Comparison of ENCODE assay signal across 8 mouse cellular contexts in the genomic region with DNA sequence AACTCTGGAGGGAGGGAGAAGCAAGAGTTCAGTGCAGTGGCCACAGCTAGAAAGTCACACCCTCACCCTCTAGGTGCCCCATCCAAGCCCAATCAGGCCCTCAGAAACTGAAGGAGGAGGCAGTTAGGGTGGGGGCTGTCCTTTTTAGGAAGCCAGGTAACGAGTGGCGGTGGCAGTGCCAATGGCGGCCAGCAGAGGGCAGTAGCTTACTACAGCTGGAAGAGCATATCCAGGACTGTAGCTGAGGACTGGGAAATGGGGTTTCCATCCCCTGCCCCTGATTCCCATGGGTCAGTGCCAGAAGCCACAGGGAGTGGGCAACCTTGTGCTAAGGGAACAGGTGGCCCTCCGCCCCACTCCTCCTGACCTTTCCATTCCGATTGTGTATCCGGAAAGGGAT. TPM values are rescaled to one million over a fixed set of nuclear protein-coding genes. Genes with fewer than 3 reads are reported as not detected.
A peak's percentile ranks its signal among the peaks of the same experiment; 100 is the strongest.
DNase-seq lines count a peak whose midpoint lies in the region; ATAC-seq and TF ChIP-seq lines count a peak whose summit lies in the region.

No protein-coding gene starts in this region.

- no peak overlapping the region for H3K9ac ChIP-seq in MEL (ENCODE audit: control insufficient read depth, low read depth, low read length, poor library complexity, severe bottlenecking)
- no peak overlapping the region for H3K9ac ChIP-seq in forebrain, embryonic 16.5 days (replicated peaks; ENCODE audit: low read depth, low read length)
- H3K9ac ChIP-seq in lung, postnatal 0 days (replicated peaks; ENCODE audit: low read depth): no peak overlapping the region

- TF ChIP-seq POLR2A in MEL (IDR thresholded peaks at IDR 0.05; ENCODE audit: control insufficient read depth in 1 of 2, insufficient read depth in 1 of 2, low read depth in 1 of 2, low read length in 2 of 2, poor library complexity in 1 of 2): no peak

- no peak overlapping the region for H3K4me2 ChIP-seq in forebrain, embryonic 16.5 days (ENCODE audit: low read length)
- no peak overlapping the region for H3K4me2 ChIP-seq in lung, postnatal 0 days (replicated peaks; ENCODE audit: low read depth, low read length)

- peak; percentile 87 for DNase-seq in MEL (ENCODE audit: low read depth, low spot score)
- peak; percentile 79 for DNase-seq in cerebellum, adult 11 months
- peak; percentile 69 to 86 for DNase-seq in layer of hippocampus, adult 8-10 months (ENCODE audit: low spot score in 2 of 2)
- peak; percentile 84 for DNase-seq in lung, postnatal 0 days (ENCODE audit: low spot score)
- DNase-seq in ovary, postnatal 14 days (ENCODE audit: low spot score): peak; percentile 93
- peak; percentile 84 to 94 for DNase-seq in thymus, postnatal 10 days (ENCODE audit: low spot score in 2 of 2)

- peak; percentile 79 for TF ChIP-seq RAD21 in MEL (IDR thresholded peaks at IDR 0.05; ENCODE audit: low read depth, low read length)

- H3K27ac ChIP-seq in MEL (ENCODE audit: control insufficient read depth, low read depth, low read length): no peak overlapping the region
- no peak overlapping the region for H3K27ac ChIP-seq in forebrain, embryonic 16.5 days (ENCODE audit: low read length)
- no peak overlapping the region for H3K27ac ChIP-seq in lung, postnatal 0 days (ENCODE audit: low read length)

- 15% methylated on average over 6 of the region's 6 CpGs for WGBS in forebrain, embryonic 16.5 days
- 15% methylated on average over 6 of the region's 6 CpGs for WGBS in lung, postnatal 0 days

- ATAC-seq in forebrain, embryonic 16.5 days: peak; percentile 55; the same call in 1 of the 2 replicates
- ATAC-seq in hematopoietic stem cell, adult 5-6 weeks (replicated peaks in 1 of 2; ENCODE audit: insufficient read depth in 1 of 2, low FRiP score in 2 of 2, low TSS enrichment in 1 of 2, low read depth in 1 of 2, poor library complexity in 2 of 2, severe bottlenecking in 2 of 2): peak; percentile 61 to 76
- ATAC-seq in lung, postnatal 0 days: peak; percentile 70

- H3K4me3 ChIP-seq in MEL (ENCODE audit: control insufficient read depth in 1 of 2, insufficient read depth in 1 of 2, low read depth in 2 of 2, low read length in 2 of 2): no peak overlapping the region
- H3K4me3 ChIP-seq in forebrain, embryonic 16.5 days (replicated peaks; ENCODE audit: low read length): no peak overlapping the region
- no peak overlapping the region for H3K4me3 ChIP-seq in lung, postnatal 0 days (ENCODE audit: low read depth, low read length)

- no peaks in the 10 kb centered on the region for H3K4me1 ChIP-seq in MEL (ENCODE audit: control insufficient read depth in 1 of 2, insufficient read depth in 2 of 2, low read length in 2 of 2)
- no peaks in the 10 kb centered on the region for H3K4me1 ChIP-seq in forebrain, embryonic 16.5 days (replicated peaks; ENCODE audit: control insufficient read depth, insufficient read depth, low read length)
- no peaks in the 10 kb centered on the region for H3K4me1 ChIP-seq in lung, postnatal 0 days (ENCODE audit: insufficient read depth, low read depth, low read length)

- H3K9me3 ChIP-seq in MEL (replicated peaks; ENCODE audit: insufficient read depth, low read length): no peaks in the 10 kb centered on the region
- H3K9me3 ChIP-seq in forebrain, embryonic 16.5 days (ENCODE audit: control insufficient read depth, low read length): no peaks in the 10 kb centered on the region
- H3K9me3 ChIP-seq in lung, postnatal 0 days (ENCODE audit: low read length): no peaks in the 10 kb centered on the region

- no peaks in the 10 kb centered on the region for H3K79me2 ChIP-seq in MEL (ENCODE audit: control insufficient read depth, insufficient read depth, low read length, poor library complexity)

- TF ChIP-seq CTCF in MEL (IDR thresholded peaks at IDR 0.05 in 2 of 3, conservative IDR thresholded peaks at IDR 0.05 in 1 of 3; ENCODE audit: control insufficient read depth in 1 of 3, insufficient read depth in 1 of 3, low read depth in 2 of 3, low read length in 3 of 3, poor library complexity in 1 of 3, severe bottlenecking in 1 of 3): peak; percentile 94 to 99 (median 96)
- TF ChIP-seq CTCF in lung, postnatal 0 days (IDR thresholded peaks at IDR 0.05): peak; percentile 98

- no peaks in the 10 kb centered on the region for H3K27me3 ChIP-seq in MEL (ENCODE audit: control insufficient read depth in 1 of 2, insufficient read depth in 2 of 2, low read length in 2 of 2)
- H3K27me3 ChIP-seq in forebrain, embryonic 16.5 days (replicated peaks; ENCODE audit: control insufficient read depth, insufficient read depth, low read length): no peaks in the 10 kb centered on the region
- H3K27me3 ChIP-seq in lung, postnatal 0 days (replicated peaks; ENCODE audit: insufficient read depth, low read length): no peaks in the 10 kb centered on the region

- no peaks in the 10 kb centered on the region for H3K36me3 ChIP-seq in MEL (ENCODE audit: control insufficient read depth in 1 of 2, insufficient read depth in 2 of 2, low read length in 2 of 2)
- peaks cover 24% of the 10 kb centered on the region for H3K36me3 ChIP-seq in forebrain, embryonic 16.5 days (ENCODE audit: control insufficient read depth, insufficient read depth)
- H3K36me3 ChIP-seq in lung, postnatal 0 days (ENCODE audit: insufficient read depth, low read length): peaks cover 11% of the 10 kb centered on the region; the same call in 1 of the 2 replicates

- TF ChIP-seq EP300 in MEL (IDR thresholded peaks at IDR 0.05; ENCODE audit: low read depth in 1 of 2, low read length in 2 of 2): no peak
- TF ChIP-seq EP300 in lung, postnatal 0 days (IDR thresholded peaks at IDR 0.05): no peak

TF ChIP-seq in MEL, 35 proteins besides CTCF, POLR2A, EP300 and RAD21:
- TF ChIP-seq TBP (IDR thresholded peaks at IDR 0.05; ENCODE audit: low read depth, low read length) (no peak), GABPA (IDR thresholded peaks at IDR 0.05; ENCODE audit: low read depth, low read length) (no peak), MYB (IDR thresholded peaks at IDR 0.05; ENCODE audit: low read depth, low read length) (no peak), CHD2 (IDR thresholded peaks at IDR 0.05; ENCODE audit: low read length) (no peak), ZKSCAN1 (IDR thresholded peaks at IDR 0.05; ENCODE audit: low read depth, low read length) (no peak), MAFK (IDR thresholded peaks at IDR 0.05; ENCODE audit: borderline replicate concordance, low read depth, low read length) (no peak), SMC3 (IDR thresholded peaks at IDR 0.05; ENCODE audit: low read depth, low read length) (peak; percentile 74), TCF12 (IDR thresholded peaks at IDR 0.05; ENCODE audit: low read depth, low read length) (no peak), USF1 (IDR thresholded peaks at IDR 0.05; ENCODE audit: low read depth, low read length) (no peak), CHD1 (IDR thresholded peaks at IDR 0.05; ENCODE audit: low read depth, low read length) (no peak), MAZ (IDR thresholded peaks at IDR 0.05; ENCODE audit: low read depth, low read length) (0 out of 2 replicates have a peak, but pooled peaks have one; percentile 61), ZNF384 (IDR thresholded peaks at IDR 0.05; ENCODE audit: low read depth, low read length) (no peak), ELF1 (IDR thresholded peaks at IDR 0.05; ENCODE audit: low read depth, low read length) (no peak), ZC3H11A (IDR thresholded peaks at IDR 0.05; ENCODE audit: low read depth, low read length) (peak; percentile 71), ETS1 (IDR thresholded peaks at IDR 0.05; ENCODE audit: low read depth, low read length) (no peak), POLR2AphosphoS5 (IDR thresholded peaks at IDR 0.05; ENCODE audit: borderline replicate concordance, low read depth, low read length) (no peak), NELFE (IDR thresholded peaks at IDR 0.05; ENCODE audit: low read depth, low read length) (no peak)

RNA-seq across cellular contexts. Expression of a gene that starts 49.5 kb away (rescaled TPM):
- 71.6 and 77.0 TPM in 2 replicates for total RNA-seq in MEL (2012; rRNA removed)
- polyA plus RNA-seq in MEL (2012; ENCODE audit: insufficient read depth in 1 of 2, insufficient read length in 2 of 2, low read depth in 1 of 2, low replicate concordance in 2 of 2, missing spikeins in 1 of 2): 10 to 100 TPM in 1 of 2 experiments, not detected in 1; 47.4 TPM
- 94.0 and 101 TPM in 2 replicates for polyA plus RNA-seq in forebrain, embryonic 16.5 days (2015; fragmentation: Nextera tagmentation; extraction: Ambion mirVana)
- total RNA-seq in hematopoietic stem cell, adult 5-6 weeks (2017): 6.7 and 10.2 TPM in 2 replicates
- 10 to 100 TPM; 24.5 to 33.1 (median 31.1) TPM for total RNA-seq in layer of hippocampus, adult 8-10 months (2022)
- polyA plus RNA-seq in lung, postnatal 0 days (2015; fragmentation: Nextera tagmentation; extraction: Ambion mirVana): 64.4 and 81.7 TPM in 2 replicates

RNA-seq across cellular contexts. Expression of a gene that starts 57.3 kb away (rescaled TPM):
- total RNA-seq in MEL (2012; rRNA removed): 53.0 and 65.8 TPM in 2 replicates
- polyA plus RNA-seq in MEL (2012; ENCODE audit: insufficient read depth in 1 of 2, insufficient read length in 2 of 2, low read depth in 1 of 2, low replicate concordance in 2 of 2, missing spikeins in 1 of 2): 10 to 100 TPM; 52.8 to 54.3 TPM
- polyA plus RNA-seq in forebrain, embryonic 16.5 days (2015; fragmentation: Nextera tagmentation; extraction: Ambion mirVana): 14.5 and 15.6 TPM in 2 replicates
- 7.9 and 13.3 TPM in 2 replicates for total RNA-seq in hematopoietic stem cell, adult 5-6 weeks (2017)
- total RNA-seq in layer of hippocampus, adult 8-10 months (2022): 10 to 100 TPM in 3 of 4 experiments, 1 to 10 TPM in 1; 9.2 to 12.2 (median 10.6) TPM
- 11.7 and 11.9 TPM in 2 replicates for polyA plus RNA-seq in lung, postnatal 0 days (2015; fragmentation: Nextera tagmentation; extraction: Ambion mirVana)
